ENCODE assay signal across 23 mouse cellular contexts in genomic region chr9:47224249-47224648, GRCm38 (mm10).
"Had no signal": no experiment of that assay in that cellular context is flagged by ENCODE, and none has a peak within 500 bp of the region (broad histone marks: within the 10 kb centered on the region; RNA-seq: fewer than 3 reads in every experiment).

No protein-coding gene starts in this region.

- H3K4me3 ChIP-seq: heart, adult 2 months; heart, embryonic 13.5 days; heart, embryonic 15.5 days; hindbrain, embryonic 13.5 days; hindbrain, embryonic 15.5 days; kidney, embryonic 15.5 days; layer of hippocampus, adult 2 months; left cerebral cortex, adult 2 months; limb, embryonic 10.5 days; limb, embryonic 12.5 days; liver, embryonic 13.5 days had no signal

- H3K9ac ChIP-seq: heart, embryonic 13.5 days; heart, embryonic 15.5 days; hindbrain, embryonic 13.5 days; hindbrain, embryonic 15.5 days; kidney, embryonic 15.5 days; limb, embryonic 12.5 days; liver, embryonic 13.5 days had no signal

- H3K27ac ChIP-seq: heart, adult 2 months; heart, embryonic 13.5 days; heart, embryonic 15.5 days; hindbrain, embryonic 13.5 days; hindbrain, embryonic 15.5 days; hindbrain, postnatal 0 days; kidney, embryonic 15.5 days; kidney, postnatal 0 days; layer of hippocampus, adult 2 months; left cerebral cortex, adult 2 months; limb, embryonic 10.5 days; limb, embryonic 12.5 days; liver, embryonic 13.5 days had no signal

- H3K27me3 ChIP-seq: heart, embryonic 15.5 days; hindbrain, embryonic 13.5 days; hindbrain, embryonic 15.5 days; kidney, embryonic 15.5 days; liver, embryonic 13.5 days had no signal

- ATAC-seq: hindbrain, postnatal 0 days; intestine, embryonic 16.5 days had no signal

- DNase-seq: gastrocnemius, postnatal 25 days; heart, adult 2 months; heart, postnatal 14 days; heart, postnatal 36 days; kidney, adult 11 months; kidney, adult 2 months; kidney, adult 9 months; kidney, postnatal 14 days; kidney, postnatal 4 days; liver; liver, embryonic 13.5 days had no signal

- H3K36me3 ChIP-seq: heart, embryonic 13.5 days; heart, embryonic 15.5 days; hindbrain, embryonic 13.5 days; hindbrain, embryonic 15.5 days; kidney, embryonic 15.5 days; limb, embryonic 10.5 days; limb, embryonic 12.5 days; liver, embryonic 13.5 days had no signal

- H3K4me1 ChIP-seq: heart, embryonic 13.5 days; heart, embryonic 15.5 days; kidney, embryonic 15.5 days; liver, embryonic 13.5 days had no signal

- H3K9me3 ChIP-seq: heart, embryonic 13.5 days; heart, embryonic 15.5 days; hindbrain, embryonic 13.5 days; hindbrain, embryonic 15.5 days; kidney, embryonic 15.5 days; limb, embryonic 10.5 days; limb, embryonic 12.5 days; liver, embryonic 13.5 days had no signal
